Mouse (Mus musculus): ENCODE results near the gene Arid3a. TPM values are rescaled to one million over a fixed set of nuclear protein-coding genes. Genes with fewer than 3 reads are reported as not detected.

Arid3a gene
- 7.3 TPM for total RNA-seq (2023)

GRCm38 (mm10) chr10:79926491-79927323, at the start of gene Arid3a:
Gene Arid3a (plus strand): TSS chr10:79927043.

GRCm38 (mm10) chr10:79886054-79886453, 40.8 kb upstream of the Arid3a start, which contains the start of gene Elane:
Gene Elane (plus strand): TSS chr10:79886247.

GRCm38 (mm10) chr10:79890670-79891069, 36.2 kb upstream of the Arid3a start, which contains the start of gene Cfd:
Gene Cfd (plus strand): TSS chr10:79890853.

GRCm38 (mm10) chr10:79908167-79909091, 18.4 kb upstream of the Arid3a start, which contains the start of gene Med16:
Gene Med16 (minus strand): TSS chr10:79908923.

GRCm38 (mm10) chr10:79910556-79910955, 16.3 kb upstream of the Arid3a start, which contains the start of gene Gm26602:
Gene Gm26602 (plus strand): TSS chr10:79910856.

GRCm38 (mm10) chr10:79916808-79917531, 9.9 kb upstream of the Arid3a start, which contains the start of gene Kiss1r:
Gene Kiss1r (plus strand): TSS chr10:79916971.

GRCm38 (mm10) chr10:79920958-79921535, 5.8 kb upstream of the Arid3a start, which contains the start of gene R3hdm4:
Gene R3hdm4 (minus strand): TSS chr10:79921208.

GRCm38 (mm10) chr10:79959847-79960601, 33.2 kb downstream of the Arid3a start, which contains the start of gene Wdr18:
Gene Wdr18 (plus strand): TSS chr10:79960152.

GRCm38 (mm10) chr10:79970415-79971182, 43.8 kb downstream of the Arid3a start, which contains the start of gene Grin3b:
Gene Grin3b (plus strand): TSS chr10:79970715.

GRCm38 (mm10) chr10:79984195-79984816, 57.5 kb downstream of the Arid3a start, which contains the start of gene Tmem259:
Gene Tmem259 (minus strand): TSS chr10:79984330.

GRCm38 (mm10) chr10:79988506-79989271, 61.8 kb downstream of the Arid3a start, which contains the start of gene Cnn2:
Gene Cnn2 (plus strand): TSS chr10:79988584.

GRCm38 (mm10) chr10:79996272-79997033, 69.6 kb downstream of the Arid3a start, which contains the start of gene Abca7:
Gene Abca7 (plus strand): TSS chr10:79996494.

Other genes starting within 250 kb of the Arid3a start
- 74.7 TPM for gene Cdc34, start 244.8 kb upstream of the Arid3a start, total RNA-seq (2023)
- 3.1 TPM for gene Gzmm, start 238.0 kb upstream of the Arid3a start, total RNA-seq (2023)
- gene Bsg, start 222.6 kb upstream of the Arid3a start, total RNA-seq (2023) = 108 TPM
- not detected for gene Hcn2, start 210.4 kb upstream of the Arid3a start, total RNA-seq (2023)
- gene Polrmt, start 180.5 kb upstream of the Arid3a start, total RNA-seq (2023) = 71.2 TPM
- not detected for gene Fgf22, start 172.0 kb upstream of the Arid3a start, total RNA-seq (2023)
- gene Rnf126, start 160.1 kb upstream of the Arid3a start, total RNA-seq (2023) = 62.8 TPM
- 1.1 TPM for gene Fstl3, start 149.8 kb upstream of the Arid3a start, total RNA-seq (2023)
- not detected for gene Prss57, start 136.1 kb upstream of the Arid3a start, total RNA-seq (2023)
- gene Palm, start 133.5 kb upstream of the Arid3a start, total RNA-seq (2023) = 5.8 TPM
- not detected for gene Misp, start 106.1 kb upstream of the Arid3a start, total RNA-seq (2023)
- gene Ptbp1, start 72.6 kb upstream of the Arid3a start, total RNA-seq (2023) = 606 TPM
- gene Prtn3, start 52.6 kb upstream of the Arid3a start, total RNA-seq (2023) = not detected
- gene Plppr3, start 52.4 kb upstream of the Arid3a start, total RNA-seq (2023) = not detected
- gene Elane, start 40.8 kb upstream of the Arid3a start, total RNA-seq (2023) = not detected
- not detected for gene Cfd, start 36.2 kb upstream of the Arid3a start, total RNA-seq (2023)
- 61.6 TPM for gene Med16, start 18.1 kb upstream of the Arid3a start, total RNA-seq (2023)
- gene Gm26602, start 16.2 kb upstream of the Arid3a start, total RNA-seq (2023) = not detected
- 0.73 TPM for gene Kiss1r, start 10.1 kb upstream of the Arid3a start, total RNA-seq (2023)
- gene R3hdm4, start 5.8 kb upstream of the Arid3a start, total RNA-seq (2023) = 102 TPM
- gene Wdr18, start 33.1 kb downstream of the Arid3a start, total RNA-seq (2023) = 48.8 TPM
- 0.58 TPM for gene Grin3b, start 43.7 kb downstream of the Arid3a start, total RNA-seq (2023)
- gene Tmem259, start 57.3 kb downstream of the Arid3a start, total RNA-seq (2023) = 142 TPM
- gene Cnn2, start 61.5 kb downstream of the Arid3a start, total RNA-seq (2023) = 499 TPM
- 82.9 TPM for gene Abca7, start 69.5 kb downstream of the Arid3a start, total RNA-seq (2023)
- gene Arhgap45, start 89.6 kb downstream of the Arid3a start, total RNA-seq (2023) = 806 TPM
- 68.7 TPM for gene Polr2e, start 112.8 kb downstream of the Arid3a start, total RNA-seq (2023)
- 131 TPM for gene Gpx4, start 120.1 kb downstream of the Arid3a start, total RNA-seq (2023)
- gene Sbno2, start 178.5 kb downstream of the Arid3a start, total RNA-seq (2023) = 99.0 TPM
- 128 TPM for gene Stk11, start 188.8 kb downstream of the Arid3a start, total RNA-seq (2023)
- 159 TPM for gene Atp5d, start 211.6 kb downstream of the Arid3a start, total RNA-seq (2023)
- gene Cbarp, start 213.8 kb downstream of the Arid3a start, total RNA-seq (2023) = 24.5 TPM
- gene Midn, start 221.2 kb downstream of the Arid3a start, total RNA-seq (2023) = 121 TPM
- gene Cirbp, start 238.9 kb downstream of the Arid3a start, total RNA-seq (2023) = 211 TPM
- gene 1600002K03Rik, start 245.9 kb downstream of the Arid3a start, total RNA-seq (2023) = 18.5 TPM